Mouse (Mus musculus) thymus, adult 2 months (tissue): ENCODE data around the gene Itga2.

Experiments used
- CTCF ChIP-seq: fragments of 200-500 bp; IDR thresholded peaks from 2 replicates; pipeline ENCODE4 v1.5.1; 2012; ENCODE audit warnings: mild to moderate bottlenecking, control low read depth, low read length, moderate library complexity, borderline replicate concordance; ENCODE audit not compliant: control insufficient read depth, poor library complexity, insufficient read depth; ENCODE audit errors: extremely low read depth
- POLR2A ChIP-seq: fragments of 200-500 bp; IDR thresholded peaks from 2 replicates; pipeline ENCODE4 v1.6.1; 2012; ENCODE audit warnings: mild to moderate bottlenecking, low read length, control low read depth, moderate library complexity; ENCODE audit not compliant: control insufficient read depth, poor library complexity, insufficient read depth; ENCODE audit errors: extremely low read depth

- no peak for TF ChIP-seq CTCF
- no peak for TF ChIP-seq POLR2A
These were observed 113.4 kb downstream of the Itga2 start for GRCm38 (mm10) chr13:114818513-114818912.
